Mouse (Mus musculus) heart, adult 18-20 months (tissue): Measurements from ENCODE around the gene Gm14569. TPM values are rescaled to one million over a fixed set of nuclear protein-coding genes. Genes with fewer than 3 reads are reported as not detected.

Experiments
- microRNA-seq, 2 experiments: library from miRNA; unstranded; fragments of <30 nt; microRNA quantifications; one replicate each; pipeline ENCODE4 v1.2.0; 2022
- total RNA-seq, 2 experiments: library from RNA; stranded (reverse); gene quantifications; 2 replicates each; pipeline ENCODE4 v1.2.3; 2021

Gm14569 gene
- total RNA-seq, 2 experiments from 2014 or later = not detected

Small RNA genes within 50 kb of the gene (microRNA-seq; reads per million reads assigned to microRNA genes)
- 0 reads per million in 2 experiments for gene Gm44485

Other genes starting within 250 kb of the Gm14569 start
- 1 to 10 TPM; 1.1 to 1.2 TPM for gene Lonrf3, start 163.5 kb downstream of the Gm14569 start, total RNA-seq
- gene Gm6268, start 90.5 kb downstream of the Gm14569 start, total RNA-seq = not detected
- gene Pgrmc1, start 106.4 kb upstream of the Gm14569 start, total RNA-seq = 10 to 100 TPM; 20.8 to 28.4 TPM
- gene Akap17b, start 153.6 kb upstream of the Gm14569 start, total RNA-seq = 1 to 10 TPM; 2.4 to 2.6 TPM